ENCODE assay signal across 11 mouse cellular contexts in the genomic region with DNA sequence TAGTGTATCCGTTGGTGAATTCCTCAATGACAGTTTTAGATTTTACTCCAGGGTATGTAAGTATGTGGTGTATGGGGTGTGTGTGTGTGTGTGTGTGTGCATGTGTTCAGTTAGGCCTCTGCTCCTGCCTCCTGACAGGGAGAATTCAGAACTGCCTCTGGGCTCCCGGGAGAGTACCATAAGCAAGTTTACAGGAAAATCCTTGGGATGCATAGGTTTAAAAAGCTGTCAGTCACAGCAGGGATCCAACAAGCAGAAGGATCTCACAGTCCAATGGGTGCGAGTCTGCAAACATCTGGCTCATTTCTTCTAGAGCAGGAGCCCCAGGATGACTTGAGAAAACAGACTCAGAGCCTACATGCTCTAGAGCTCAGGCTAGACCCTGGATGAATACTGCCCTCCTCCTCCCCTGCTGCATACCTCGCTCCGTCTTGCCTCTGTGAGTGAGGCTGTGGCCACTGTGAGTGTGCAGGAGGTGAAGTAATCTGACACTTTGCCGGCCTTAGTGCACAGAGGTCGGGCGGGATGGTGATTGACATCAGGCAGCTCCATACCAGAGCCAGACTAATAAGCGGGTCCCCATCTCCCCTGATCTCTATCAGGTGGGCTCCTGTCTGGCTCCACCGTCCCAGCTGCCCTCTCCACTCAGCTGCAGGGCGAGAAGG. TPM values are rescaled to one million over a fixed set of nuclear protein-coding genes. Genes with fewer than 3 reads are reported as not detected.
DNase-seq lines count a peak whose midpoint lies in the region; ATAC-seq and TF ChIP-seq lines count a peak whose summit lies in the region.
"Had no signal": no experiment of that assay in that cellular context is flagged by ENCODE, and none has a peak within 500 bp of the region (broad histone marks: within the 10 kb centered on the region; RNA-seq: fewer than 3 reads in every experiment).

No protein-coding gene starts in this region.

- H3K9me3 ChIP-seq in kidney, embryonic 14.5 days (ENCODE audit: control insufficient read depth, low read length): no peaks in the 10 kb centered on the region
- no peaks in the 10 kb centered on the region for H3K9me3 ChIP-seq in embryonic facial prominence, embryonic 12.5 days
- H3K9me3 ChIP-seq: limb, embryonic 15.5 days had no signal

- peak; percentile 47 for ATAC-seq in kidney, embryonic 14.5 days (ENCODE audit: low FRiP score, low TSS enrichment)
- no peak for ATAC-seq in embryonic facial prominence, embryonic 12.5 days (ENCODE audit: insufficient number of reproducible peaks, insufficient read depth, low FRiP score, low TSS enrichment)

- intact Hi-C loops in left cerebral cortex, adult 2 months (cut with DNase I): no loop called here

- H3K27me3 ChIP-seq in kidney, embryonic 14.5 days (ENCODE audit: control insufficient read depth, insufficient read depth, low read length): no peaks in the 10 kb centered on the region
- no peaks in the 10 kb centered on the region for H3K27me3 ChIP-seq in embryonic facial prominence, embryonic 12.5 days
- H3K27me3 ChIP-seq: limb, embryonic 15.5 days had no signal

- H3K4me3 ChIP-seq in kidney, embryonic 14.5 days (ENCODE audit: low read length): no peak overlapping the region
- no peak overlapping the region for H3K4me3 ChIP-seq in embryonic facial prominence, embryonic 12.5 days
- no peak overlapping the region for H3K4me3 ChIP-seq in left cerebral cortex, adult 2 months
- H3K4me3 ChIP-seq: limb, embryonic 15.5 days had no signal

- peaks cover 40% of the 10 kb centered on the region for H3K4me1 ChIP-seq in kidney, embryonic 14.5 days (ENCODE audit: control insufficient read depth, insufficient read depth, low read length)
- H3K4me1 ChIP-seq in embryonic facial prominence, embryonic 12.5 days: peaks cover 48% of the 10 kb centered on the region

- peak overlapping the region; percentile 65; the same call in 1 of the 2 replicates for H3K27ac ChIP-seq in kidney, embryonic 14.5 days (ENCODE audit: low read depth, low read length)
- peak overlapping the region; percentile 43 for H3K27ac ChIP-seq in embryonic facial prominence, embryonic 12.5 days
- H3K27ac ChIP-seq in left cerebral cortex, adult 2 months: no peak overlapping the region

- TF ChIP-seq CTCF in left cerebral cortex, adult 2 months (IDR thresholded peaks at IDR 0.05): no peak

- DNase-seq in kidney, postnatal 36 days: no peak
- peak; percentile 39 for DNase-seq in R1 (ENCODE audit: low read depth, low spot score)
- DNase-seq in mesoderm, embryonic 11.5 days (ENCODE audit: low read depth, low spot score): peak; percentile 69
- DNase-seq in thymus, postnatal 4 days: no peak
- no peak for DNase-seq in left cerebral cortex, adult 2 months (ENCODE audit: extremely low spot score in 1 of 2, low spot score in 2 of 2)
- no peak for DNase-seq in layer of hippocampus, postnatal 25 days (ENCODE audit: extremely low spot score in 1 of 2, low spot score in 1 of 2)

- H3K4me2 ChIP-seq in kidney, embryonic 14.5 days (replicated peaks; ENCODE audit: low read depth, low read length): no peak overlapping the region
- no peak overlapping the region for H3K4me2 ChIP-seq in embryonic facial prominence, embryonic 12.5 days (replicated peaks)
- H3K4me2 ChIP-seq: limb, embryonic 15.5 days had no signal

- 14% methylated on average over 11 of the region's 11 CpGs for WGBS in kidney, embryonic 14.5 days
- WGBS in embryonic facial prominence, embryonic 12.5 days: 11% methylated on average over 11 of the region's 11 CpGs

- 0 out of 2 replicates have a peak overlapping the region, but pooled peaks have one; percentile 12 for H3K9ac ChIP-seq in kidney, embryonic 14.5 days (ENCODE audit: low read depth, low read length)
- no peak overlapping the region for H3K9ac ChIP-seq in embryonic facial prominence, embryonic 12.5 days
- H3K9ac ChIP-seq: limb, embryonic 15.5 days had no signal

- no peaks in the 10 kb centered on the region for H3K36me3 ChIP-seq in kidney, embryonic 14.5 days (ENCODE audit: control insufficient read depth, insufficient read depth, low read length)
- no peaks in the 10 kb centered on the region for H3K36me3 ChIP-seq in embryonic facial prominence, embryonic 12.5 days

RNA-seq across cellular contexts. Expression of gene Htra3, which starts 9.7 kb away (rescaled TPM):
- 7.0 and 8.6 TPM in 2 replicates for polyA plus RNA-seq in kidney, embryonic 14.5 days (2014; fragmentation: Nextera tagmentation; extraction: Ambion mirVana)
- polyA plus RNA-seq in embryonic facial prominence, embryonic 12.5 days (2016; fragmentation: Nextera tagmentation; extraction: Ambion mirVana): 4.0 and 5.7 TPM in 2 replicates
- 1 to 10 TPM; 5.9 TPM for total RNA-seq in left cerebral cortex, adult 2 months (2021)
- 1 to 10 TPM; 5.9 to 8.0 TPM for total RNA-seq in layer of hippocampus, postnatal 25 days (2021)
- total RNA-seq: MEL; neutrophil, adult 5-6 weeks had no signal

Comparison
In these comparisons a context has a peak if more than half of its experiments do, and no peak if none do; other contexts are left out.
1. DNase-seq: peak in R1 (single experiment) and mesoderm, embryonic 11.5 days (single experiment); none in kidney, postnatal 36 days (0 of 2), thymus, postnatal 4 days (single experiment), left cerebral cortex, adult 2 months (0 of 2) and layer of hippocampus, postnatal 25 days (0 of 2).